Mouse (Mus musculus) hindbrain, embryonic 16.5 days (tissue): ENCODE data around the gene Thnsl2. TPM values are rescaled to one million over a fixed set of nuclear protein-coding genes. Genes with fewer than 3 reads are reported as not detected.

Experiments used
- ATAC-seq: fragments of 200-750 bp; cut with Nextera tagmentation; 2 replicates; pipeline ENCODE4 v1.8.0; 2017; ENCODE audit warnings: moderate TSS enrichment, moderate library complexity
- H3K27ac ChIP-seq: fragments of 300-500 bp; sonication (generic); 2 replicates; pipeline ENCODE4 v1.5.1; 2014; ENCODE audit warnings: low read depth, mild to moderate bottlenecking, control low read depth, low read length, moderate library complexity
- H3K27me3 ChIP-seq: fragments of 300-500 bp; sonication (generic); replicated peaks from 2 replicates; pipeline ENCODE4 v1.6.1; 2014; ENCODE audit warnings: low read length; ENCODE audit not compliant: control insufficient read depth, insufficient read depth
- H3K36me3 ChIP-seq: fragments of 300-500 bp; sonication (generic); 2 replicates; pipeline ENCODE4 v1.6.1; 2014; ENCODE audit warnings: mild to moderate bottlenecking, low read length, moderate library complexity, mixed read lengths; ENCODE audit not compliant: control insufficient read depth, insufficient read depth
- H3K4me1 ChIP-seq: fragments of 300-500 bp; sonication (generic); 2 replicates; pipeline ENCODE4 v1.6.1; 2014; ENCODE audit warnings: low read depth, low read length; ENCODE audit not compliant: control insufficient read depth, insufficient read depth
- H3K4me2 ChIP-seq: fragments of 300-500 bp; sonication (generic); 2 replicates; pipeline ENCODE4 v1.6.1; 2014; ENCODE audit warnings: mild to moderate bottlenecking, low read length, control low read depth, moderate library complexity
- H3K4me3 ChIP-seq: fragments of 300-500 bp; sonication (generic); 2 replicates; pipeline ENCODE4 v1.5.1; 2014; ENCODE audit warnings: mild to moderate bottlenecking, low read length, control low read depth, moderate library complexity
- H3K9ac ChIP-seq: fragments of 300-500 bp; sonication (generic); 2 replicates; pipeline ENCODE4 v1.6.1; 2014; ENCODE audit warnings: low read depth, mild to moderate bottlenecking, control low read depth, low read length, moderate library complexity
- H3K9me3 ChIP-seq: fragments of 300-500 bp; sonication (generic); 2 replicates; pipeline ENCODE4 v1.6.1; 2014; ENCODE audit warnings: mild to moderate bottlenecking, low read length, moderate library complexity; ENCODE audit not compliant: control insufficient read depth
- WGBS: fragments of 180-500 bp; shearing (Covaris S2); extraction: QIAGEN DNeasy Blood & Tissue Kit; methylation state at CpG from one replicate; pipeline ENCODE4 v1.1.7; 2014; 5-methylcytosine and 5-hydroxymethylcytosine counted together
- polyA plus RNA-seq: library from polyadenylated mRNA; unstranded; fragments of >200 nt; fragmentation: Nextera tagmentation; extraction: Ambion mirVana; gene quantifications from 2 replicates; pipeline ENCODE4 v1.2.1, GENCODE M21; 2015

Gene Thnsl2
- polyA plus RNA-seq, 1 experiment from 2014 or later = 6.3 TPM

GRCm38 (mm10) chr6:71111419-71112113 lies 32.7 kb downstream of the Thnsl2 start:
- ATAC-seq = peak; percentile 54; the same call in 1 of the 2 replicates
- Histone ChIP-seq H3K27ac (no peak overlapping the region), H3K27me3 (no peaks in the 10 kb centered on the region), H3K36me3 (no peaks in the 10 kb centered on the region), H3K4me1 (no peaks in the 10 kb centered on the region), H3K9ac (no peak overlapping the region), H3K9me3 (no peaks in the 10 kb centered on the region), H3K4me2 (no peak overlapping the region), H3K4me3 (no peak overlapping the region)
- 63% methylated on average over 11 of the region's 11 CpGs for WGBS

DNA sequence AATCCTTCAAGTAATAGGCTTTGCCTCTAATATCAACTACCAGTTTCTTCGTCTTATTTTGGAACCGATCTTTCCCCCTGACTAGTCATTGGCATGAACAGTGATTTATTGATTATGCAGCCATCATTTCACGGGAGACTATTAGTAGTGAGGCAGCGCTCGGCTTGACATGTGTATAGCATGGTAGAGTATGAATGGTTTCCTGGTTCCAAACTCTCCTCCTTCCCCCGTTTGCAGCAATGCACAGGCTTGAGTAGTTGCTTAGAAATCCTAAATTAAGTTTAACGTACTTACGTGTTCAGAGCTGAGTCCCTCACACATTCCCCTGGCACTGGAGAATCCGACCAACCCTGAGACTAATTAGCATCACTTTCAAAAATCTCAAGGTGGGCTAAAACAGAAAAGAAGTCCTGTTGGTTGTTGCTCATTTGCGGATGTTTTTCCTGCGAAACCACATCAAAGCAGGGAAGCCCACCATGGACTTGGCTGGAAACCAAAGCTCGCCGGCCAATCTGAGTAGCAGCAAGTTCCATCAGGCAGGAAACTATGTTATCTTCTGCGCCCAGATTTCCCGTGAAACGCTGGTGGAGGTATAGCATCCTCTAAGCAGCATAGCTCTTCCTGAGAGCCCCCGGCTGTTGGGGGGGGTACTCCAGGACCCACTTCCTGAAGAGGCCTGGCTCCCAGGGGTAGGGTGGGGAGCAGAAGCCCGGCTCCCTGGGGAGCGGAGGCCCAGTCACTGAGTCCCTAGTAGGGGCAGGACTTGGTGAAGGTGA lies 37.9 kb downstream of the Thnsl2 start:
- no peak overlapping the region for H3K4me2 ChIP-seq
- H3K4me3 ChIP-seq = no peak overlapping the region
- H3K27ac ChIP-seq = no peak overlapping the region
- no peaks in the 10 kb centered on the region for H3K9me3 ChIP-seq
- H3K27me3 ChIP-seq = no peaks in the 10 kb centered on the region
- 73% methylated on average over 19 of the region's 19 CpGs for WGBS
- no peak for ATAC-seq
- no peaks in the 10 kb centered on the region for H3K4me1 ChIP-seq
- no peaks in the 10 kb centered on the region for H3K36me3 ChIP-seq
- no peak overlapping the region for H3K9ac ChIP-seq

GRCm38 (mm10) chr6:71096126-71096525 lies 48.1 kb downstream of the Thnsl2 start:
- ATAC-seq = no peak
- Histone ChIP-seq H3K27ac (no peak overlapping the region), H3K4me2 (no peak overlapping the region), H3K36me3 (no peaks in the 10 kb centered on the region), H3K9ac (no peak overlapping the region), H3K4me3 (no peak overlapping the region), H3K27me3 (no peaks in the 10 kb centered on the region), H3K9me3 (no peaks in the 10 kb centered on the region), H3K4me1 (no peaks in the 10 kb centered on the region)
- 90% methylated on average over 3 of the region's 3 CpGs for WGBS

DNA sequence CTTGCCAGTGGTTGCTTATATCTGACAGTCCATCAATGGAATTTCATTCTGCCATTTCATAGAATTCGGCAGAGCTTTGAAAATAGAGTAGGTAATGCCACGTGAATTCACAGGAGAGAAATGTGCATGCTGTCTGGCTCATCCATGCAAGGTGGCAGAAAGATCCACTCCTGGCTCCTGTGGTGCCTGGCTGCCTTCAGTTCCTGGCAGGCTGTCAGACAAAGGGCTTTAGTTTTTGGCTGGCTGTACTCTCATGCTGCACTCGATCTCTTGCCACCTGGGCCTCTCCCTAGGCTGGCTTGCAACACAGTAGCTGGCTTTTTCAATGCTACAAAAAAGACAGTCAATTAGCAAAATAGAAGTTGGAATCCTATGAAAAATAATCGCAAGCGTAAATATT lies 49.5 kb downstream of the Thnsl2 start:
- Histone ChIP-seq H3K9me3 (no peaks in the 10 kb centered on the region), H3K4me3 (no peak overlapping the region), H3K4me1 (no peaks in the 10 kb centered on the region), H3K27ac (no peak overlapping the region), H3K4me2 (no peak overlapping the region), H3K36me3 (no peaks in the 10 kb centered on the region), H3K27me3 (no peaks in the 10 kb centered on the region), H3K9ac (no peak overlapping the region)
- peak; percentile 79; the same call in 1 of the 2 replicates for ATAC-seq
- 62% methylated on average over 5 of the region's 5 CpGs for WGBS

GRCm38 (mm10) chr6:71093686-71094085 lies 50.6 kb downstream of the Thnsl2 start:
- Histone ChIP-seq H3K4me2 (no peak overlapping the region), H3K4me3 (no peak overlapping the region), H3K27ac (no peak overlapping the region), H3K36me3 (no peaks in the 10 kb centered on the region), H3K4me1 (no peaks in the 10 kb centered on the region), H3K27me3 (no peaks in the 10 kb centered on the region), H3K9ac (no peak overlapping the region), H3K9me3 (no peaks in the 10 kb centered on the region)
- WGBS = 81% methylated on average over 6 of the region's 6 CpGs
- ATAC-seq = no peak

DNA sequence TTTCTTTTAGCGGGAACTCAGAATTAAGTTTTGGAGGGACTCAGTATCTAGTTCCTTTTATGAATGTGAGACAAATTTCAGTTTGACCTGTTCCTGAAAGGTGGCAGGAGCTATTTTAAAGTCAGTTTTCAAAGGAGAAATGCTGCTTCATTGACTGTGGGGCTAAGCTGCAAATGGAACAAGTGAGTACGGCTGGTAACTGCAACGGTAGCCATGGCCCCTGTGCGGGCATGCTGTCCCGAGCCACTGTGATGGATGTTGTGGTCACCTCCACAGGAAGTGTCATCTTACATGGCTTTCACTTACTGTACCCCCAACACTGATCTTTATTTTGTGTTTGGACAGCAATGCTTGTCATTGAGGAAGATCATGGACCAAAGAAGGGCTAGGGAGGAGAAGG lies 53.8 kb downstream of the Thnsl2 start:
- Histone ChIP-seq H3K4me3 (no peak overlapping the region), H3K27me3 (no peaks in the 10 kb centered on the region), H3K4me2 (no peak overlapping the region), H3K27ac (no peak overlapping the region), H3K9me3 (peaks cover 4% of the 10 kb centered on the region; the same call in 1 of the 2 replicates), H3K4me1 (no peaks in the 10 kb centered on the region), H3K36me3 (no peaks in the 10 kb centered on the region), H3K9ac (no peak overlapping the region)
- 88% methylated on average over 5 of the region's 5 CpGs for WGBS
- no peak for ATAC-seq

DNA sequence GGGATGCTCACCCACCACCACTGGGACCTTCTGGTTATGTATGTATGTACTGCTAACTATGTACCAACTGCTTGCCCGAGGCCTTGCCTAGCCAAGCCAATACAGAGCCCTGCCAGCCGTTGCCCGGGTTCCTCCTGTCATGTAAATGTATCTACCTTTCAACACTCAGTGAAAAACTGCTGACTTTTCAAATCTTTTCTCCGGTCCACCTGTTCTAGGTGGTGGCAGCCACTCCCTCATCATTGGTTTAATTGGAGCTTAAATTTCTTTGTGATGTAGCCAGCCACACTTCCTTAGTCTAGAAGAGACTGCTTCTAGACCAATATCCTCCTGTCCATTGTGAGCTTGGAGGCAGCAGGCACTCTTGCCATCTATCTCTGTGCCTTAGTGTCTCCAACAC lies 54.5 kb downstream of the Thnsl2 start:
- WGBS = 83% methylated on average over 4 of the region's 4 CpGs
- no peaks in the 10 kb centered on the region for H3K27me3 ChIP-seq
- no peak overlapping the region for H3K9ac ChIP-seq
- H3K9me3 ChIP-seq = peaks cover 4% of the 10 kb centered on the region; the same call in 1 of the 2 replicates
- no peak overlapping the region for H3K4me3 ChIP-seq
- H3K36me3 ChIP-seq = no peaks in the 10 kb centered on the region
- H3K27ac ChIP-seq = no peak overlapping the region
- no peaks in the 10 kb centered on the region for H3K4me1 ChIP-seq
- ATAC-seq = no peak
- H3K4me2 ChIP-seq = no peak overlapping the region

DNA sequence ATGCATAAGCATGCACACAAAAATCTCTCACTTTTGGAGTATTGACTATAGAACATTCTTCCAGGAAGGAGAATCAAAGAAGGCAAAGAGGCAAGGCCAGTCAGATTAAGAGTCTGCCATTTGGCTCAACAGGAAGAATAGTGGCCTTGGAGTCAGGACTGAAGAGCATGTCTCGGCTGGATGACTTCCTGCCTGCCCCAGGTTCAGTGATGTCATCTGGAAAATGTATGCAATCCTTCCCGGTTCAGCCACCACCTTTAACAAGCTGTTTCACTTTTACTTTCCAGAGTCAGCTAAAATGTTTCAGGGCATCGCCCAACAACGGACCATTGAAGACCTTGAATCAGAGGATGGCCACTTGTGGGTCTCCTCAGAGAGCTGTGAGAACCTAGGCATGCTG lies 55.2 kb downstream of the Thnsl2 start:
- Histone ChIP-seq H3K36me3 (no peaks in the 10 kb centered on the region), H3K4me3 (no peak overlapping the region), H3K9me3 (peaks cover 4% of the 10 kb centered on the region; the same call in 1 of the 2 replicates), H3K9ac (no peak overlapping the region), H3K27me3 (no peaks in the 10 kb centered on the region), H3K4me1 (no peaks in the 10 kb centered on the region), H3K4me2 (no peak overlapping the region), H3K27ac (no peak overlapping the region)
- 84% methylated on average over 4 of the region's 4 CpGs for WGBS
- no peak for ATAC-seq

GRCm38 (mm10) chr6:71083441-71083840 lies 60.8 kb downstream of the Thnsl2 start:
- Histone ChIP-seq H3K9me3 (peaks cover 4% of the 10 kb centered on the region; the same call in 1 of the 2 replicates), H3K4me3 (no peak overlapping the region), H3K36me3 (no peaks in the 10 kb centered on the region), H3K4me1 (no peaks in the 10 kb centered on the region), H3K4me2 (no peak overlapping the region), H3K27ac (no peak overlapping the region), H3K9ac (no peak overlapping the region), H3K27me3 (no peaks in the 10 kb centered on the region)
- ATAC-seq = no peak
- 80% methylated on average over 7 of the region's 7 CpGs for WGBS
